Mouse (Mus musculus) gastrocnemius, adult 8-10 months (tissue): ENCODE measurements at regions not wholly inside any gene's neighbourhood (a gene's known extent, or its start where the extent isn't known, plus 50 kb on each side); places are given as distances from the start of the nearest gene placed in this dataset.
A peak's percentile ranks its signal among the peaks of the same experiment; 100 is the strongest.
"Not testable (repeated sequence)": the region's sequence is repeated elsewhere in the genome, so short reads cannot be mapped to it uniquely, and the experiment has no call there.

ENCODE experiments used
- DNase-seq, 2 experiments: peaks; one replicate each; pipeline ENCODE4 v3.0.0; 2022; ENCODE audit warnings: low spot score in 2 of 2

GRCm38 (mm10) chr4:45654019-45654803 lies 121.9 kb upstream of the Shb start:
- DNase-seq = no peak

GRCm38 (mm10) chr4:45648884-45649577 lies 116.8 kb upstream of the Shb start:
- DNase-seq = no peak

- DNase-seq = no peak
These were observed 115.2 kb upstream of the Shb start for GRCm38 (mm10) chr4:45647514-45647913.

GRCm38 (mm10) chr4:45642604-45643003 lies 110.3 kb upstream of the Shb start:
- DNase-seq = no peak

GRCm38 (mm10) chr4:45641272-45641671 lies 109.0 kb upstream of the Shb start:
- DNase-seq = no peak

GRCm38 (mm10) chr4:45640713-45641112 lies 108.4 kb upstream of the Shb start:
- no peak for DNase-seq

- no peak for DNase-seq
These were observed 107.2 kb upstream of the Shb start for GRCm38 (mm10) chr4:45639397-45640034.

GRCm38 (mm10) chr4:45638411-45638810 lies 106.1 kb upstream of the Shb start:
- DNase-seq = no peak

- no peak for DNase-seq
These were observed 99.2 kb upstream of the Shb start for GRCm38 (mm10) chr4:45631276-45632045.

GRCm38 (mm10) chr4:45625633-45626032 lies 93.4 kb upstream of the Shb start:
- DNase-seq = no peak

- no peak for DNase-seq
These were observed 89.7 kb upstream of the Shb start for GRCm38 (mm10) chr4:45622017-45622416.

GRCm38 (mm10) chr4:45617126-45617525 lies 84.9 kb upstream of the Shb start:
- DNase-seq = no peak

GRCm38 (mm10) chr4:45613498-45613897 lies 81.2 kb upstream of the Shb start:
- DNase-seq = not testable (repeated sequence)

- peak; percentile 13 to 21 for DNase-seq
These were observed 79.9 kb upstream of the Shb start for GRCm38 (mm10) chr4:45612132-45612531.

- no peak for DNase-seq
These were observed 78.7 kb upstream of the Shb start for GRCm38 (mm10) chr4:45610937-45611336.

GRCm38 (mm10) chr4:45606578-45606977 lies 74.3 kb upstream of the Shb start:
- DNase-seq = no peak

- DNase-seq = peak in 1 of 2 experiments; percentile 9
These were observed 73.4 kb upstream of the Shb start for GRCm38 (mm10) chr4:45605681-45606080.

- no peak for DNase-seq
These were observed 72.1 kb upstream of the Shb start for GRCm38 (mm10) chr4:45604271-45604800.

GRCm38 (mm10) chr4:45600520-45600919 lies 68.2 kb upstream of the Shb start:
- no peak for DNase-seq

- no peak for DNase-seq
These were observed 61.2 kb upstream of the Shb start for GRCm38 (mm10) chr4:45593435-45593991.

- no peak for DNase-seq
These were observed 60.5 kb upstream of the Shb start for GRCm38 (mm10) chr4:45592766-45593165.
